Mouse (Mus musculus) cerebellum, adult 2 months (tissue): ENCODE results near the gene Zbtb25.

Source experiments
- CTCF ChIP-seq: fragments of 200-500 bp; IDR thresholded peaks from 2 replicates; pipeline ENCODE4 v1.5.1; 2011; ENCODE audit warnings: low read depth, mild to moderate bottlenecking, control low read depth, low read length, moderate library complexity, borderline replicate concordance; ENCODE audit not compliant: insufficient read depth
- POLR2A ChIP-seq: fragments of 200-500 bp; IDR thresholded peaks from 2 replicates; pipeline ENCODE4 v1.6.1; 2011; ENCODE audit warnings: low read length, control low read depth, borderline replicate concordance; ENCODE audit not compliant: insufficient read depth

DNA sequence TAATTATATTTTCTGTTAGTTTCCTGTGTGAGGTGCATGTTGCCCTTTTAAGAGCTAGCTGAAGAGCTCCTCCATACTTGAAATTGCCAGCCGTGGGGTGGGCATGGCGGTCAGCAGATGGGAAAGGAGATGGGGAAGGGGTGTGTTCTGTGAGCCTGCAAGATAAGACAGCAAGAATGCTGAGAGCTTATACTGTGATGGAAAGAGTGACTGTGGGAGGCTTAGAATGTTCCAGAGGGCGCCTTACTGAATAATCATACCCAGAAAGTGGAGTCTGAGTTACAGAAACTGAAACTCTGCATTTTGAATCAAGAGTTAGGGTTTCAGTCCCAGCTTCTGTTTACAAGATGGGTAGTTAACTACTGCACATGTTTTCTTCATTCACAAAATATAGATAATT is 6.1 kb upstream of the Zbtb25 start:
- TF ChIP-seq CTCF (no peak), POLR2A (no peak)
